Mouse (Mus musculus) ovary, postnatal 14 days (tissue): Measurements from ENCODE around the gene Klf13.
A peak's percentile ranks its signal among the peaks of the same experiment; 100 is the strongest.

Source experiments
- DNase-seq: peaks from one replicate; pipeline ENCODE4 v3.0.0; 2022; ENCODE audit warnings: low spot score

Gene Klf13

GRCm38 (mm10) chr7:63938914-63939396 is at the start of gene Klf13:
TSS of gene Klf13 (minus strand) at chr7:63938915.
- DNase-seq, result peak; percentile 90

- no peak for DNase-seq
Observed at GRCm38 (mm10) chr7:63988391-63988790, 49.7 kb upstream of the Klf13 start.

GRCm38 (mm10) chr7:63986407-63987182 is 47.9 kb upstream of the Klf13 start:
- DNase-seq, result peak; percentile 17

GRCm38 (mm10) chr7:63985696-63986406 is 47.1 kb upstream of the Klf13 start:
- no peak for DNase-seq

- no peak for DNase-seq
Observed at GRCm38 (mm10) chr7:63985266-63985665, 46.6 kb upstream of the Klf13 start.

- no peak for DNase-seq
Observed at GRCm38 (mm10) chr7:63984329-63984728, 45.6 kb upstream of the Klf13 start.

- no peak for DNase-seq
Observed at GRCm38 (mm10) chr7:63977631-63978030, 38.9 kb upstream of the Klf13 start.

GRCm38 (mm10) chr7:63970986-63971385 is 32.3 kb upstream of the Klf13 start:
- no peak for DNase-seq

- DNase-seq, result no peak
Observed at GRCm38 (mm10) chr7:63969941-63970340, 31.2 kb upstream of the Klf13 start.

GRCm38 (mm10) chr7:63965635-63966418 is 27.1 kb upstream of the Klf13 start:
- DNase-seq, result no peak

GRCm38 (mm10) chr7:63965135-63965534 is 26.4 kb upstream of the Klf13 start:
- peak; percentile 14 for DNase-seq

- DNase-seq, result no peak
Observed at GRCm38 (mm10) chr7:63964121-63964520, 25.4 kb upstream of the Klf13 start.

GRCm38 (mm10) chr7:63963632-63964031 is 24.9 kb upstream of the Klf13 start:
- DNase-seq, result no peak

- DNase-seq, result no peak
Observed at GRCm38 (mm10) chr7:63957872-63958640, 19.3 kb upstream of the Klf13 start.

GRCm38 (mm10) chr7:63956981-63957713 is 18.4 kb upstream of the Klf13 start:
- no peak for DNase-seq

- no peak for DNase-seq
Observed at GRCm38 (mm10) chr7:63956138-63956823, 17.6 kb upstream of the Klf13 start.

GRCm38 (mm10) chr7:63955440-63955839 is 16.7 kb upstream of the Klf13 start:
- DNase-seq, result no peak

- DNase-seq, result no peak
Observed at GRCm38 (mm10) chr7:63952077-63952898, 13.6 kb upstream of the Klf13 start.

- DNase-seq, result no peak
Observed at GRCm38 (mm10) chr7:63950931-63951607, 12.4 kb upstream of the Klf13 start.
